Mouse (Mus musculus): ENCODE results near the gene Crcp.
A peak's percentile ranks its signal among the peaks of the same experiment; 100 is the strongest.
"Not testable (repeated sequence)": the region's sequence is repeated elsewhere in the genome, so short reads cannot be mapped to it uniquely, and the experiment has no call there.

DNA sequence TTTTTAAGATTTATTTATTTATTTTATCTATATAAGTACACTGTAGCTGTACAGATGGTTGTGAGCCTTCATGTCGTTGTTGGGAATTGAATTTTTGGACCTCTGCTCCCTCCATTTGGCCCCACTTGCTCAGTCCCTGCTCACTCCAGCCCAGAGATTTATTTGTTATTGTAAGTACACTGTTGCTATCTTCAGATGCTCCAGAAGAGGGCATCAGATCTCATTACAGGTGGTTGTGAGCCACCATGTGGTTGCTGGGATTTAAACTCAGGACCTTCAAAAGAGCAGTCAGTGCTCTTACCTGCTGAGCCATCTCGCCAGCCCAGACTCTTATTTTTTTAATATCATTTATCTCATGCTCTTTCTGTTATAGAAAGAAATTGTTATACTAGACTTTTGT is 7.2 kb downstream of the Crcp start:
- peak; percentile 47 for TF ChIP-seq CTCF (IDR thresholded peaks at IDR 0.05)
- TF ChIP-seq EP300 (IDR thresholded peaks at IDR 0.05): not testable (repeated sequence)
